Mouse (Mus musculus): ENCODE data around the gene Kank2. TPM values are rescaled to one million over a fixed set of nuclear protein-coding genes. Genes with fewer than 3 reads are reported as not detected.

Kank2 gene
- polyA plus RNA-seq, 1 experiment from 2014 or later, result 5.9 TPM

GRCm38 (mm10) chr9:21747238-21747774, 51.2 kb downstream of the Kank2 start:
- DNase-seq (ENCODE audit: low spot score) (no peak), ATAC-seq (replicated peaks; ENCODE audit: low FRiP score) (no peak)
- Histone ChIP-seq H3K27me3 (ENCODE audit: control insufficient read depth, insufficient read depth, low read length) (no peaks in the 10 kb centered on the region), H3K9me3 (ENCODE audit: control insufficient read depth, low read length) (no peaks in the 10 kb centered on the region), H3K4me1 (replicated peaks; ENCODE audit: control insufficient read depth, insufficient read depth, low read length) (no peaks in the 10 kb centered on the region), H3K27ac (ENCODE audit: low read depth, low read length) (no peak overlapping the region), H3K4me3 (ENCODE audit: low read depth, low read length) (no peak overlapping the region), H3K36me3 (ENCODE audit: control insufficient read depth, insufficient read depth, low read length) (peaks cover 26% of the 10 kb centered on the region), H3K4me2 (ENCODE audit: low read depth, low read length, severe bottlenecking) (no peak overlapping the region), H3K9ac (ENCODE audit: low read length) (no peak overlapping the region)
- WGBS, result 89% methylated on average over 3 of the region's 3 CpGs

- 95% methylated on average over 11 of the region's 11 CpGs for WGBS
Observed at GRCm38 (mm10) chr9:21741514-21741913, 57.0 kb downstream of the Kank2 start.

DNA sequence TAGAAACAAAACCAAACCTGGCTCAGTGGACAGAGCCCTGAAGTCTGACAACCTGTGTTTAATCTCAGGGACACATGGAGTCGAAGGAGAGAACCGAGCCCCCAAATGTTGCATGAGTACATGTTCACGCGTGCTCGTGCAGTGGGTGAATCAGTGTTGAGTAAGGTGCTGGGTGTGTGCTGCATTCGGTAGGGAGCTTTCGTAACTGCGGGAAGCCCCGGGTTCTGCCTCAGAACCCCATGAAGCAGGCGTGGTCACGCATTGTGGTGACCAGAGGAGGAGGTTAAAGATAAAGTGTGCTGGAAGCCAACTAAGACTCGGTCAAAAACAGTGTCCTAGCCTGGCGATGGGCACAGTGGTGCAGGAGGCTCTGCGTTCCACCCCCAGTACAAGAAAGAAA, 58.1 kb downstream of the Kank2 start:
- Histone ChIP-seq H3K9me3 (ENCODE audit: control insufficient read depth, low read length) (no peaks in the 10 kb centered on the region), H3K4me2 (ENCODE audit: low read depth, low read length, severe bottlenecking) (no peak overlapping the region), H3K36me3 (ENCODE audit: control insufficient read depth, insufficient read depth, low read length) (peaks cover 49% of the 10 kb centered on the region), H3K27me3 (ENCODE audit: control insufficient read depth, insufficient read depth, low read length) (no peaks in the 10 kb centered on the region), H3K4me3 (ENCODE audit: low read depth, low read length) (no peak overlapping the region), H3K9ac (ENCODE audit: low read length) (no peak overlapping the region), H3K27ac (ENCODE audit: low read depth, low read length) (no peak overlapping the region), H3K4me1 (replicated peaks; ENCODE audit: control insufficient read depth, insufficient read depth, low read length) (no peaks in the 10 kb centered on the region)
- DNase-seq (ENCODE audit: low spot score) (no peak), ATAC-seq (replicated peaks; ENCODE audit: low FRiP score) (no peak)
- WGBS, result 96% methylated on average over 14 of the region's 14 CpGs

More at GRCm38 (mm10) chr9:21741514-21741913, 57.0 kb downstream of the Kank2 start:
- Histone ChIP-seq H3K4me1 (replicated peaks; ENCODE audit: control insufficient read depth, insufficient read depth, low read length) (no peaks in the 10 kb centered on the region), H3K36me3 (ENCODE audit: control insufficient read depth, insufficient read depth, low read length) (peaks cover 52% of the 10 kb centered on the region), H3K4me3 (ENCODE audit: low read depth, low read length) (no peak overlapping the region), H3K9ac (ENCODE audit: low read length) (no peak overlapping the region), H3K27me3 (ENCODE audit: control insufficient read depth, insufficient read depth, low read length) (no peaks in the 10 kb centered on the region), H3K4me2 (ENCODE audit: low read depth, low read length, severe bottlenecking) (no peak overlapping the region), H3K9me3 (ENCODE audit: control insufficient read depth, low read length) (no peaks in the 10 kb centered on the region), H3K27ac (ENCODE audit: low read depth, low read length) (no peak overlapping the region)
- no peak for DNase-seq (ENCODE audit: low spot score)
- no peak for ATAC-seq (replicated peaks; ENCODE audit: low FRiP score)

DNA sequence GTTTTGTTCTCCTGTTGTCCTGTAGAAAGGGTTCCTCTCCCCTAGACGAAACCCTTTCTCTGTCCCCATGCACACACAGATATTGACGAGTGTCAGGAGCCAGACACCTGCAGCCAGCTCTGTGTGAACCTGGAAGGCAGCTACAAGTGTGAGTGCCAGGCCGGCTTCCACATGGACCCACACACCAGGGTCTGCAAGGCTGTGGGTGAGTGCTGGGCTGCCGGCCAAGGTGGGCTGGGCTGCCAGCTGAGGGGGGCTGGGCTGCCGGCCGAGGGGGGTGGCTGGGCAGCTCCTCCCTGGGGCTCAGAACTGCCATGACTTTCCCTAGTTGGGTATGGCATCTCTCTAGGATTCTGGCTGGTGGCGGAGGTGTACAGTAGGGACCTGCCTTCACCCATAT, 59.8 kb downstream of the Kank2 start:
- Histone ChIP-seq H3K4me3 (ENCODE audit: low read depth, low read length) (no peak overlapping the region), H3K27ac (ENCODE audit: low read depth, low read length) (no peak overlapping the region), H3K36me3 (ENCODE audit: control insufficient read depth, insufficient read depth, low read length) (peaks cover 53% of the 10 kb centered on the region), H3K4me2 (ENCODE audit: low read depth, low read length, severe bottlenecking) (no peak overlapping the region), H3K9ac (ENCODE audit: low read length) (no peak overlapping the region), H3K9me3 (ENCODE audit: control insufficient read depth, low read length) (no peaks in the 10 kb centered on the region), H3K4me1 (replicated peaks; ENCODE audit: control insufficient read depth, insufficient read depth, low read length) (no peaks in the 10 kb centered on the region), H3K27me3 (ENCODE audit: control insufficient read depth, insufficient read depth, low read length) (no peaks in the 10 kb centered on the region)
- no peak for DNase-seq (ENCODE audit: low spot score)
- WGBS, result 93% methylated on average over 7 of the region's 7 CpGs
- ATAC-seq (replicated peaks; ENCODE audit: low FRiP score), result no peak

DNA sequence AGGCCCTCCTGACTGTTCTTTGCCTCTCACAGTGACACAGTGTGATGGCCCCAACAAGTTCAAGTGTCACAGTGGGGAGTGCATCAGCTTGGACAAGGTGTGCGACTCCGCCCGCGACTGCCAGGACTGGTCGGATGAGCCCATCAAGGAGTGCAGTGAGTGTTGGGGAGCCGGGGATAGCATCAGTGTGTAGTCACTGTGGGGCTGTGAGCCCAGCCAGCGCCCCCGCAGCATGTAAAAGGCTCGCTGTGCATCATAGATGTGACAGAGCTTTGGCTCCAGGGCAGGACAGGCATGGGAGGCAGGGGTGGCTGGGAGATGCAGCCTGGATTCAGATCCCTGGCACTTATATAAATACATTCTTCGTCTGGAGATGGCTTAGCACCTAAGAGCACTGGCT, 61.4 kb downstream of the Kank2 start:
- Histone ChIP-seq H3K9me3 (ENCODE audit: control insufficient read depth, low read length) (no peaks in the 10 kb centered on the region), H3K27me3 (ENCODE audit: control insufficient read depth, insufficient read depth, low read length) (no peaks in the 10 kb centered on the region), H3K4me3 (ENCODE audit: low read depth, low read length) (no peak overlapping the region), H3K4me2 (ENCODE audit: low read depth, low read length, severe bottlenecking) (no peak overlapping the region), H3K36me3 (ENCODE audit: control insufficient read depth, insufficient read depth, low read length) (peaks cover 58% of the 10 kb centered on the region), H3K9ac (ENCODE audit: low read length) (no peak overlapping the region), H3K4me1 (replicated peaks; ENCODE audit: control insufficient read depth, insufficient read depth, low read length) (no peaks in the 10 kb centered on the region), H3K27ac (ENCODE audit: low read depth, low read length) (no peak overlapping the region)
- ATAC-seq (replicated peaks; ENCODE audit: low FRiP score) (no peak), DNase-seq (ENCODE audit: low spot score) (no peak)
- 96% methylated on average over 10 of the region's 10 CpGs for WGBS

GRCm38 (mm10) chr9:21736580-21736979, 62.0 kb downstream of the Kank2 start:
- 97% methylated on average over 3 of the region's 3 CpGs for WGBS
- H3K4me3 ChIP-seq (ENCODE audit: low read depth, low read length), result no peak overlapping the region
- H3K4me2 ChIP-seq (ENCODE audit: low read depth, low read length, severe bottlenecking), result no peak overlapping the region
- H3K36me3 ChIP-seq (ENCODE audit: control insufficient read depth, insufficient read depth, low read length), result peaks cover 55% of the 10 kb centered on the region
- no peaks in the 10 kb centered on the region for H3K9me3 ChIP-seq (ENCODE audit: control insufficient read depth, low read length)
- no peak overlapping the region for H3K9ac ChIP-seq (ENCODE audit: low read length)
- H3K27me3 ChIP-seq (ENCODE audit: control insufficient read depth, insufficient read depth, low read length), result no peaks in the 10 kb centered on the region
- no peak for DNase-seq (ENCODE audit: low spot score)
- no peak overlapping the region for H3K27ac ChIP-seq (ENCODE audit: low read depth, low read length)
- ATAC-seq (replicated peaks; ENCODE audit: low FRiP score), result no peak
- H3K4me1 ChIP-seq (replicated peaks; ENCODE audit: control insufficient read depth, insufficient read depth, low read length), result no peaks in the 10 kb centered on the region

DNA sequence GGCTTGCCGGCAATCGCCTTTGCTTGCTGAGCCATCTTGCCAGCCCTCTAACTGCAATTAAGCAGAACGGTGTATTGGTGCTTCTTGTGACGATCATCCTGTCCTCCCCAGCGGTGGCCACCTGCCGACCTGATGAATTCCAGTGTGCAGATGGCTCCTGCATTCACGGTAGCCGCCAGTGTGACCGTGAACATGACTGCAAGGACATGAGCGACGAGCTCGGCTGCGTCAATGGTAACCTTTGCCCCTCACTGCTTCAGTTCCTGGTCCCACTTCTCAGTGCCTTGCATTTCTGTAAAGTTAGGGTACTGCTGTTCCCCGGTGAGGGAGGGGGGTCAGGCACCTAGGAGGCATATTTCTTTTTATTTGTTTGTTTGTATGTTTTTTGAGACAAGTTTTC, 63.4 kb downstream of the Kank2 start:
- ATAC-seq (replicated peaks; ENCODE audit: low FRiP score) (no peak), DNase-seq (ENCODE audit: low spot score) (no peak)
- WGBS, result 91% methylated on average over 14 of the region's 14 CpGs

GRCm38 (mm10) chr9:21733989-21734388, 64.6 kb downstream of the Kank2 start:
- no peaks in the 10 kb centered on the region for H3K9me3 ChIP-seq (ENCODE audit: control insufficient read depth, low read length)

More for the DNA sequence above, 63.4 kb downstream of the Kank2 start:
- no peak overlapping the region for H3K9ac ChIP-seq (ENCODE audit: low read length)
- H3K9me3 ChIP-seq (ENCODE audit: control insufficient read depth, low read length), result no peaks in the 10 kb centered on the region
- H3K27ac ChIP-seq (ENCODE audit: low read depth, low read length), result no peak overlapping the region
- H3K4me2 ChIP-seq (ENCODE audit: low read depth, low read length, severe bottlenecking), result no peak overlapping the region
- peaks cover 54% of the 10 kb centered on the region for H3K36me3 ChIP-seq (ENCODE audit: control insufficient read depth, insufficient read depth, low read length)
- H3K27me3 ChIP-seq (ENCODE audit: control insufficient read depth, insufficient read depth, low read length), result no peaks in the 10 kb centered on the region
- no peaks in the 10 kb centered on the region for H3K4me1 ChIP-seq (replicated peaks; ENCODE audit: control insufficient read depth, insufficient read depth, low read length)
- H3K4me3 ChIP-seq (ENCODE audit: low read depth, low read length), result no peak overlapping the region

DNA sequence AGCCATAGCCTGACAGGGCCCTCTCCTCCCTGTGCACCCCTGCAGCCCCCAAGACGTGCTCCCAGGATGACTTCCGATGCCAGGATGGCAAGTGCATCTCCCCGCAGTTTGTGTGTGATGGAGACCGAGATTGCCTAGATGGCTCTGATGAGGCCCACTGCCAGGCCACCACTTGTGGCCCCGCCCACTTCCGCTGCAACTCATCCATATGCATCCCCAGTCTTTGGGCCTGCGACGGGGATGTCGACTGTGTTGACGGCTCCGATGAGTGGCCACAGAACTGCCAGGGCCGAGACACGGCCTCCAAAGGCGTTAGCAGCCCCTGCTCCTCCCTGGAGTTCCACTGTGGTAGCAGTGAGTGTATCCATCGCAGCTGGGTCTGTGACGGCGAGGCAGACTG, 65.1 kb downstream of the Kank2 start:
- H3K4me2 ChIP-seq (ENCODE audit: low read depth, low read length, severe bottlenecking), result no peak overlapping the region
- ATAC-seq (replicated peaks; ENCODE audit: low FRiP score), result no peak
- H3K9me3 ChIP-seq (ENCODE audit: control insufficient read depth, low read length), result no peaks in the 10 kb centered on the region
- no peak overlapping the region for H3K27ac ChIP-seq (ENCODE audit: low read depth, low read length)
- peaks cover 44% of the 10 kb centered on the region for H3K36me3 ChIP-seq (ENCODE audit: control insufficient read depth, insufficient read depth, low read length)
- 92% methylated on average over 17 of the region's 17 CpGs for WGBS
- H3K4me1 ChIP-seq (replicated peaks; ENCODE audit: control insufficient read depth, insufficient read depth, low read length), result no peaks in the 10 kb centered on the region
- H3K9ac ChIP-seq (ENCODE audit: low read length), result no peak overlapping the region
- DNase-seq (ENCODE audit: low spot score), result no peak
- no peak overlapping the region for H3K4me3 ChIP-seq (ENCODE audit: low read depth, low read length)
- H3K27me3 ChIP-seq (ENCODE audit: control insufficient read depth, insufficient read depth, low read length), result no peaks in the 10 kb centered on the region

More at GRCm38 (mm10) chr9:21733989-21734388, 64.6 kb downstream of the Kank2 start:
- WGBS, result 96% methylated on average over 7 of the region's 7 CpGs
- Histone ChIP-seq H3K9ac (ENCODE audit: low read length) (no peak overlapping the region), H3K36me3 (ENCODE audit: control insufficient read depth, insufficient read depth, low read length) (peaks cover 46% of the 10 kb centered on the region), H3K4me3 (ENCODE audit: low read depth, low read length) (no peak overlapping the region), H3K4me2 (ENCODE audit: low read depth, low read length, severe bottlenecking) (no peak overlapping the region), H3K27ac (ENCODE audit: low read depth, low read length) (no peak overlapping the region), H3K27me3 (ENCODE audit: control insufficient read depth, insufficient read depth, low read length) (no peaks in the 10 kb centered on the region), H3K4me1 (replicated peaks; ENCODE audit: control insufficient read depth, insufficient read depth, low read length) (no peaks in the 10 kb centered on the region)
- DNase-seq (ENCODE audit: low spot score) (no peak), ATAC-seq (replicated peaks; ENCODE audit: low FRiP score) (no peak)

All from forebrain, embryonic 11.5 days (tissue).